Mouse (Mus musculus) megakaryocyte progenitor cell, adult 5-6 weeks (primary cell): Measurements from ENCODE around the gene B3galt4. TPM values are rescaled to one million over a fixed set of nuclear protein-coding genes. Genes with fewer than 3 reads are reported as not detected.
A peak's percentile ranks its signal among the peaks of the same experiment; 100 is the strongest.

Source experiments
- ATAC-seq: replicated peaks from 2 replicates; pipeline ENCODE4 v1.8.0; 2016; ENCODE audit warnings: mild to moderate bottlenecking, moderate TSS enrichment, inconsistent platforms; ENCODE audit not compliant: poor library complexity
- total RNA-seq, 2 experiments: library from RNA; stranded (forward) in 1 of 2; stranded (reverse) in 1 of 2; fragments of 157-497, 149-512 nt in 1 of 2; fragments of 200-1000 nt in 1 of 2; gene quantifications; 2 replicates each; pipeline versions ENCODE4 v1.2.3 to v1.2.4; 2015 to 2017

The B3galt4 gene
- total RNA-seq, 2 experiments from 2014 or later = 1.1 to 5.8 TPM

DNA sequence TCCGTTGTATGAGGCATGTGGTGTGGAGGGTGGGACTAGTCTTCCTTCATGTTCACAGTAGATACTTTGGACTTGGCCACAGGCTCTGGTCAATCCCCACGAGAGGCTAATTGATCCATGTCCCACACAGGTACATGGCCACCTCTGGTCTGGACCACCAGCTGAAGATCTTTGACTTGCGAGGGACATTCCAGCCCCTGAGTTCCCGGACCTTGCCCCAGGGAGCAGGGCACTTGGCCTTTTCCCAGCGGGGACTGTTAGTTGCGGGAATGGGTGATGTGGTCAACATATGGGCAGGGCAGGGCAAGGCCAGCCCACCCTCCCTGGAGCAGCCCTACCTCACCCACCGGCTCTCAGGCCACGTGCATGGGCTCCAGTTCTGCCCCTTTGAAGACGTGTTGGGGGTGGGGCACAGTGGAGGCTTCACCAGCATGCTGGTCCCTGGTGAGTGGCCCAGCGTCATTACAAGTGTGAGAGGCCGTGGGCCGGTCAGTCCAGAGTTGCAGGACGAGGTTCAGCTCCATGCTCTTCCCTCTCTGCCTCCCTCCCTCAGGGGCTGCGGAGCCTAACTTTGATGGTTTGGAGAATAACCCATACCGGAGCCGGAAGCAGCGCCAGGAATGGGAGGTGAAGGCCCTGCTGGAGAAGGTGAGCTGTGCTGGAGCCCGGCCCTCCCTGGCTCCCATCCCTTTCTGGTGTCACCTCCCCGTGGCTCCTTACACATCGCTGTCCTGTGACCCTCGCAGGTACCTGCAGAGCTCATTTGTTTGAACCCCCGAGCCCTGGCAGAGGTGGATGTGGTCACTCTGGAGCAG lies 3.0 kb downstream of the B3galt4 start:
- no peak for ATAC-seq

DNA sequence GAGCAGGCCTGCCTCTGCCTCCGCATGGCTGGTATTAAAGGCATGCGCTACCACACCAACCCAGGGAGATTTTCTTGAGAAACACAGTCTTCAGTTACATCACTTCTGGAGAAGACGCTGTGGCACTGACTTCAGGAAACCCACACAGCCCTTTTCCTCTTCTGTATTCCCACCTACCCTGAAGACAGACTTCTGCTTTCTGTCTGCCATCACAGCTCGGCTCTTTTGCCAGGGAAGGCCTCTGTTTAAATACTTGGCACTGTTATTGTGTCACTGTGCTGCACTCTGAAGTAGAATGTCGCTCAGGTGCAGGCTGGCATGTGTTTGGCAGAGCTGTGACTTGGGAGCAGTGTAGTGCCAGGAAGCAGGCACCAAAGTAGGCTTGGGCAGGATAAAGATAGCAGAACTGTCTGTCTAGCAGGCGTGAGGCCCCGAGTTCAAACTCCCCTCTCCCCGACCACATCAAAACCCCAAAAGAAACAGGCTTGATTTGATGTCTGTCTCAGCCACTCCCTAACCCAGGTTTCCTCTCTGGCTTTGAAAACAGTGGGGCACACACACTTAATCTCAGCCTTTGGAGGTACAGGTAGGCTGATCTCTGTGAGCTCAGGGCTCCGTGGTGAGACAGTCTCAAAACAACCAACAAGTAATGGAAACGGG lies 3.7 kb downstream of the B3galt4 start:
- peak; percentile 32 for ATAC-seq

DNA sequence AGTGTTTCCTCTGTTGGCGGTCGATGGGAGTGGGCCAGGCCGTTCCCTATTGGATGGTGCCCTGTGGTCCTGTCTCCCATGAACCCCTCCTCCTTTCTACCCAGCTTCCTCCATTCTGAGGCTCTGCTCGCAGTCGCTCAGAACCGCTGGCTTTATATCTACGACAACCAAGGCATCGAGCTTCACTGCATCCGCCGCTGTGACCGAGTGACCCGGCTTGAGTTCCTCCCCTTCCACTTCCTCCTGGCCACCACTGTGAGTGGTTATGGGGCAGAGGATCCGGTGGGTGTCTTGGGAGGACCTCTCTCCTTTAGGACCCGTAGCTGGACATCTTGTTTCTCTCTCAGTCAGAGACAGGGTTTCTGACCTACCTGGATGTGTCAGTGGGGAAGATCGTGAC lies 7.8 kb downstream of the B3galt4 start:
- no peak for ATAC-seq

DNA sequence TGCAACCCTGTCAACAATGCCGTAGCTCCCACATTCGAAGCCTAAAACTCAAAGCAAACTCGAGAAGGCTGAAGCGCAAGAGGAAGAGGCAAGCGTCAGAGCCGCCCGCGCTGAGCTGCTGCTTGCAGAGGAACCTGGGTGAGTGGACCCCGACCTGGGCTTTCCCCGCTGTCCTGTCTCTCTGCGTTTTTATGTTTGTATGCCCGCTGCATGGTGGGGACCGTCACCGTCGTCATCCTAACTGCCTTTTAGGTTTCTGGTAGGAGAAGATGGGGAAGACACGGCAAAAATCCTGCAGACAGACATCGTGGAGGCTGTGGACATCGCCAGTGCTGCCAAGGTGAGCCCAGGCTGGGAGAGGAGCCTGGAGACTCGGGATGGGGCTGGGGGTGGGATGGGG lies 9.9 kb downstream of the B3galt4 start:
- no peak for ATAC-seq

DNA sequence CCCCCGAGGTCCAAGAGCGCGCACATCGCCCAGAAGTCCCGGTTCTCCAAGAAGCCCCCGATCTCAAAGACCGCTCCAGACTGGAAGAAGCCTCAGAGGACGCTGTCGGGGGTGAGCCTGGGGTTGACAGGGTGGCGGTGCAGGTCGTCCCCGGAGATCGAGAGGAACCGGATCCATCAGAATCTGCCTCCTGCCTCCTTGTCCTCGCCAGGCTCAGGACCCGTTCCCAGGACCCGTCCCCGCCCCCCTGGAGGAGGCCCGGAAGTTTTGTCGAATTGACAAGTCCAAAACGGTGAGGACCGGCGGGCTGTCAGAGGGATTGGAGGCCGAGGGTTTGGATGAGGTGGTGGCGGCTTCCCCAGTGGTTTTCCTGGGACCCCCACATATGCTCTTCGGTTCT lies 10.3 kb downstream of the B3galt4 start:
- no peak for ATAC-seq

DNA sequence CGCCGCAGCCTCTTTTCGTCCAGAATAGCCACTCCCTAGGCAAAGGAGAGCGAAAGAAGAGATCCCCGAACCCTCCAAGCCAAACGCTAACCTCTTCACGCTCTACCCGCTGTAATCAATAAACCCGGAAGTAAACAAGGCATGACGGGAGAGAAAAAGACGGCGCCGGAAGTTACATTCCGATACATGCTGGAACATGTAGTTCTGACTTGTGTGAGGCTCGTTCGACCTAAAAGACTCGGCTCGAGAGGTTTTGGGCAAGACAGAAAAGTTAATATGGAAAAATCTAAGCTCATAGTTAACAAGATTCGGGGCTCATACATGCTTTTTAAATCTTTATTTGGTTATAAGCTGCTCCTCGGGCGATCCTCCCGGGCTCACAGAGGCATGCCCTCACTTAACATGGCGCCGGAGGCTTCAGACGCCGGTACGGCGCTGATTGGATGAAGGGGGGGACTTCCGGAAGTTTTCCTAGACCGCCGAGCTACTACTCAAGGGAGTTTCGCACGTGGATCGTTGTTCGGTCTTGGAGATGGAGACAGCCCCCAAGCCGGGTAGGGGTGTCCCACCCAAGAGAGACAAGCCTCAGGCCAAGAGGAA lies 11.0 kb downstream of the B3galt4 start, which contains the start of the genes Pfdn6 and Wdr46:
TSS of gene Pfdn6 (minus strand) at position 138 of the 600 bp plus-strand sequence.
TSS of gene Wdr46 (plus strand) at position 455 of the 600 bp plus-strand sequence.
- ATAC-seq = peak; percentile 94

DNA sequence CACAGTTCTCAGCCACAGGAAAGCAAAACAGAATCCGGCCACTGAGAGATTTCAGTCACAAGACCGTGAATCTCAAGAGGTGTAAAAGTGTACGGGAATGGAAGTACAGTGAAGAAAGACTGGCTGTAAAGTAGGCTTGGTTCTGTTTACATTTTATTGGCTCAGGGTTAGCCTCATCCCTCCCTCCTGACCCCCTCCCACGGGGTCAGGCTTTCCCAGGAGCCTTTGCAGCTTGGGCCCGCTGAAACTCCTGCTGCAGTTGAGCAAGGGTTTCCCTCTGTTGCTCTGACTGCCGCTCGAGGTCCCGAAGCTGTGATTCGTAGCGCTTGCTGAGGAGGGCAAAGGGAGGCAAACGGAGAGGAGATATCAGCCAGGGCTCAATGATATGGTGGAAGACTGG lies 12.5 kb downstream of the B3galt4 start:
- ATAC-seq = no peak

DNA sequence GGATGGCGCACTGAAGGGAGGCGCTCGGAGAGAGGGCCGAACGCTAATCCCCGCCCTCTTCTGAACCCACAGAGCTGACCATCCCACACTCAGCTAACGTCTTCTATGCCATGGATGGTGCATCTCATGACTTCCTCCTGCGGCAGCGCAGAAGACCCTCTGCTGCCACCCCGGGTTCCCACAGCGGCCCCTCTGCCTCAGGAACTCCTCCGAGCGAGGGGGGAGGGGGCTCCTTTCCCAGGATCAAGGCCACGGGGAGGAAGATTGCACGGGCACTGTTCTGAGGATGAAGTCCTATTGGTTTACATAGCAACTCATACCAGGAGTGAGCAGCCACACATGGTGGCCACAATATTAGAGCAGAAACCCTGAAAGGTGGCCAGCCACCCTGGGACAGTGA lies 14.3 kb downstream of the B3galt4 start:
- ATAC-seq = no peak

DNA sequence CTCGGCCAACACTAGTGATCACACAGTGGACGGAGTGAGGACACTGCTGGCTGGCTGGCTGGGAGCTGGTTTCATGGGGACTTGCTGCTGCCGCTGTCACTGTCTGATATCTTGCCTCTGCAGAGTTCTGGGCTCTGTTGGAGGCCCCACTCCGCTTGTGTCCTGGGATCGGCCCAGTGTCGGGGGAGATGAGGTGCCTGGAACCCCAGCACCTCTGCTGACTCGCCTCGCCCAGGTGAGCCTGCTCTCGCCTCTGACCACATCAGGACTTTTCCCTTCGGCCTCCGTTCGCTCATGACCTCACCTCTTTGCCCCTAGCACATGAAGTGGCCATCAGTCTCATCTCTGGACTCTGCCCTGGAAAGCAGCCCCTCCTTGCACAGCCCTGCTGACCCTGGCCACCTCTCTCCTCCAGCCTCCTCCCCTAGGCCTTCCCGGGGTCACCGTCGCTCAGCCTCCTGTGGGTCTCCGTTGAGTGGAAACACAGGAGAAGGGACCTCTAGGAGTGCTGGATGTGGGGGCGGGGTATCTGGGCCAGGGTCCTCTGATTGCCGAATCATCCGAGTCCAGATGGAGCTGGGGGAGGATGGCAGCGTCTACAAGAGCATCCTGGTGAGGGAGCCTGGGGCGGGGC lies 15.7 kb downstream of the B3galt4 start:
- ATAC-seq = no peak

DNA sequence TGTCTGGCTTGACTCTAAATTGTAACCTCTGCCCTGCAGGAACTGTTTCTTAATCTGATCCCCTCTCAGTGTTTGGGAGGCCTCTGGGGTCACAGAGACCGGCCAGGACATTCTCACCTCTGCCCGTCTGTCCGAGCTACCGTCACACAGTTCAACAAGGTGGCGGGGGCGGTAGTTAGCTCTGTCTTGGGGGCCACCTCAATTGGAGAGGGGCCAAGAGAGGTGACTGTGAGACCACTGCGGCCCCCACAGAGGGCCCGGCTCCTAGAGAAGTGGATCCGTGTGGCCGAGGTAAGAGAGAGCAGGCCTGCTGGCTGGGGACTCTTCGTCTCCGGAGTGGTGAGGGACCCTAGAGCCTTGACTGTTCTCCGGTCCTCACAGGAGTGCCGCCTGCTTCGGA lies 18.3 kb downstream of the B3galt4 start:
- no peak for ATAC-seq

DNA sequence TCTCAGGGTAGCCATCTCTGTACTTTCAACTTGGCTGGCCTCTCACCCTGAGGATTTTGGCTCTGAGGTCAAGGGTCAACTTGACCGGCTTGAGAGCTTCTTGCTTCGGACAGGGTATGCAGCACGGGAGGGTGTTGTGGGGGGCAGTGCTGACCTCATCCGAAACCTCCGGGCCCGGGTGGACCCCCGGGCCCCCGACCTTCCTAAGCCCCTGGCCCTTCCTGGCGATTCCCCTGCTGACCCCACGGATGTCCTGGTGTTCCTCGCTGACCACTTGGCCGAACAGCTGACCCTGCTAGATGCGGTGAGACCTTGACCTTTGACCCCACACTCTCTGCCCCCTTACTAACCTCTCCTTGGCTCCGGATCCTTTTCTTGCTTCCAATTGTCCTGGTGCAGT lies 18.8 kb downstream of the B3galt4 start:
- no peak for ATAC-seq

DNA sequence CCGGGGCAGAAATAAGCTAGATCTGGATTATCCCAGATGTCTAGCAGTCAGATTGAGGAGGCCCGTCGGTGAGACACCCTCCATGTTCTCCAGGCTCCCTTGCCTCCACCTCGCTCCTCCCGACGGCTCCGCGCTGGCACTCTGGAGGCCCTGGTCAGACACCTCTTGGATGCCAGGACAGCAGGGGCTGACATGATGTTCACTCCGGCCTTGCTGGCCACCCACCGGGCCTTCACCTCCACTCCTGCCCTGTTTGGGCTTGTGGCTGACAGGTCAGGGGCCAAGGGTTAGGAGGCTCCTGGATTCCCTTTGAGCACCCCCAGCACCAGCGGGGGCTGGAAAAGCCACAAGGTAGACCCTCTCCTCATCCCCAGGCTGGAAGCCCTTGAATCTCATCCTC lies 19.3 kb downstream of the B3galt4 start:
- ATAC-seq = no peak

DNA sequence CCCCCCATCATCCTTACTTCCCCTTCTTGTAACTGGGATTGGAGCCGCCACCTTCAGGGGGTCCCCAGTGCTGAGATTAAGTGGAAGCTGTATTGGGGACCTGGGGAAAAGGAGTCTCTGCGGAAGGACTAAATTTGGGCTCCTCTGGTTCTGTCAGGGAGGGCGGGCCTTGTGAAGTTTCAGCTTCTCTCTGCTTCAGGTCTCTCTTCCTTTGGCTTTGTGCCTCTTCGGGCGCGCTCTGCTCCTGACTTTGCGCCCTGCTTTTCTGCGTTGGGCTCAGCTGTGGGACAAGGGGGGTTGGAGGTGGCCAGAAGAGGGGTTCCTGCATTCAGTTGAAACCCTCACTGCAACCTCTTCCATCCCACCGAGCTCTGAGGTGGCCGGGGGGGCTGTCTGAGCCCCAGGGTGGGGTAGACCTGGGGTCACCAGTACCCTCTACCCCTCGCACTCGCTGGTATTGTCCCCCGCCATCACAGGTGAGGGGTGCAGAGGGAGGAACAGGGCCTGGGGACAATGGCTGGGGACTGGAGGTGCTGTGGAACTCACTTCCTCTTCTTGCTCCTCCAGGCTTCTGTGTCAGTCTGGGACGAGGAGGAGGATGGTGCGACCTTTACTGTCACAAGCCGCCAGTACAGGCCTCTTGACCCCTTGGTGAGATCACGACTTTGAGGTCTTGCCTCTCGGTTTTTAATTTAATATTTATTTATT lies 20.0 kb downstream of the B3galt4 start:
- ATAC-seq = no peak

DNA sequence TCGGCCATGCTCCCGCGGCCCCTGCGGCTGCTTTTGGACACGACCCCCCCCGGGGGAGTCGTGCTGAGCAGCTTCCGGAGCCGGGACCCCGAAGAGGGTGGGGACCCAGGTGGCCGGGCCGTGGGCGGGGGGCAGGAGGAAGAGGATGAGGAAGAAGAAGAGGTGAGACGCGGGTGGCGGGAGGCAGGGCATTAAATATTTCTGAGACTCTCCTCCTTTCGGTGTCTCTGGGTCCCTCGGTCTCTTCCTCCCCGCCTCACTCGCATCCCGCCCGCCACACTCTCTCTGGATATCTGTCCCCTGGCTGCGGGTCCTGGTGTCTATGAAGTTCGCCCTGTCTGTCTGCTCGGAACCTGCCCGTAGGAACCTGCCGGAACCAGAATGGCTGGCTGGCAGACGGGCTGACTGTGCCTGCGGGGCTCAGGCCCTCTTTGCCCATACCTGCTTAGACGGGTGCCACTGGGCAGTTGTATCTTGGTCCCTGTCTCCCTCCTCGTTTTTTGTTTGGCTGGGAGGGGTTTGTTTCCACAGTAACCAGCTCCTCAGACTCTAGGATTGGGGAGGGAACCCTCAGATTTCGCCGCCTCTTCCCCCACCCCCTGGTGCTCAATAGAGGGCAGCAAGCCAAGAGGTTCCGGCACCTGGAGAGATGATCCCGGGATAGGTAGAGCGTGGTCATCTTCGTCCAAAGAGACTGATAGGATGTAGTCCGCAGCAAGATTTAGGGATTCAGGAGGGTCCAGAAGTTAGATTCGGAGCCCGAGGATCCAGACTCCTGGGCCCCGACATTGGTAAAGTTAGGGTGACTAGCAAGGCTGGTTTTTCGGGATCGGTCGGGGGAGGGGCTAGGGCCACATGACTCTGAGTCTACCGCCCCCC lies 20.8 kb downstream of the B3galt4 start:
- ATAC-seq = peak; percentile 27

DNA sequence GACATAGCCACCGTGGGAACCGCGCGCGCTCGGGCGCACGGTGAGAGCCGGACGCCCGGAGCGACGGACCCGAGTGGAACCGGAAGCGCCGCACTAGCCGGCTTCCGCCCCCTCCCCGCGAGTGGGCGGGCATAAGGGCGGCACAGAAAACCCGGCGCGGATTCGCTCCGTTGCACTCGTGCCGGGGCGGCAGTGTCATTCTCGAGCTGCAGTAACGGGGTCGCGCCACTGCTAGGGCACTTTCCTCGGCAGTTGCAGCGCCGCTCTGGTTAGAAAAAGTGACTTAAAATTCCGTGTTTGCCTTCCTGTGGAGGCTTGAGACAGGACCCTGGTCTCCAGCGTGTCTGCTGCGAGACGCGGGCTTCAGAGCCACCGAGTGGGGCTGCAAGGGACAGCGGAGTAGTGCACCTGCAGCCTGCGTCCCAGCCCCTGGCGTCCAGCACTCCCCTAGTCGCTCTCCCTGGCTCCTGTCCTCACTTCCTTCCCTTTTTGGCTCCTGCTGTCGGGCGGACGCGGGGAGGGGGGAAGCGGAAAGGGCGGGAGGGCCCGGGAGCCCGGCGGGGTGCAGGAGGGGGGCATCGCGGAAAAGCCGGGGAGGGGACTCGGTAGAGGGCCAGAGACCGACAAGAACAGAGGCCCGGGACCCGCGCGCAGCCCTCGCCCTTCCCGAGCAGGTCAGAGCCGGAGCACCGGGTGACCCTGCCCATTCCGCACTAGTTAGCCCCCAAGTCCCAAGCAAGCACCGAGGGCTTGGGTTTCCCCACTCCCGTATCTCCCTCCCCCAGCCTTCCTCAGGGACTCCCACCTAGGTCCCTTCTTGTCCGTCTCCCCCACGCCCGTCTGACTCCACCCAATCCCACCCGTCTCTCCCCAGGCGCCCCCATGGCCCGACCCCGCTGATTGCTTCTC lies 21.7 kb downstream of the B3galt4 start, which contains the start of gene Rgl2:
TSS of gene Rgl2 (plus strand) at position 173 of the 909 bp plus-strand sequence.
- ATAC-seq = peak; percentile 74

DNA sequence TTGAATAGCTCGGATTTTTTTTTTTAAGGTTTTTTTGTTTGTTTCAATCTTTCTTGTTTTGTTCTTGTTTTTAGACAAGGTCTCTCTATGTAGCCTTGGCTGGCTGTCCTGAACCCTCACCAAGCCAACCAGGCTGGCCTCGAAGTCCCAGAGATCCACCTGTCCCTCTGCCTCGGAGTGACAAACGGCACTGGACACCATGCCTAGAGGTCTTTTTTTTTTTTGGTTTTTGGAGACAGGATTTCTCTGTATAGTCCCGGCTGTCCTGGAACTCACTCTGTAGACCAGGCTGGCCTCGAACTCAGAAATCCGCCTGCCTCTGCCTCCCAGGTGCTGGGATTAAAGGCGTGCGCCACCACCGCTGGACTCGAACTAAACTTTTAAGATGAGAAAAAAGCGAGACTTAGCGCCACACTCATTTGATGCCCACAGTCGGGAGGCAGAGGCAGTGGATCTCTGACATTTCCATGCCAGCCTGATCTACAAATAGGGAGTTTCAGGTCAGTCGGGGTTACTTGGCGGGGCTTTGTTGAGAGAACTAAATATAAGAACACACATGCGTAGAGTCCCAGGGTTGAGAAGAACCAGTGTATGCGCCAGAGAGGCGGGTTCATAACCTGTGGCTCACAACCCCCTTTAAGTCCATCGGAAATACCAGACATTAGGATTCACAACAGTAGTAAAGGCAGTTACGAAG lies 22.9 kb downstream of the B3galt4 start:
- no peak for ATAC-seq

DNA sequence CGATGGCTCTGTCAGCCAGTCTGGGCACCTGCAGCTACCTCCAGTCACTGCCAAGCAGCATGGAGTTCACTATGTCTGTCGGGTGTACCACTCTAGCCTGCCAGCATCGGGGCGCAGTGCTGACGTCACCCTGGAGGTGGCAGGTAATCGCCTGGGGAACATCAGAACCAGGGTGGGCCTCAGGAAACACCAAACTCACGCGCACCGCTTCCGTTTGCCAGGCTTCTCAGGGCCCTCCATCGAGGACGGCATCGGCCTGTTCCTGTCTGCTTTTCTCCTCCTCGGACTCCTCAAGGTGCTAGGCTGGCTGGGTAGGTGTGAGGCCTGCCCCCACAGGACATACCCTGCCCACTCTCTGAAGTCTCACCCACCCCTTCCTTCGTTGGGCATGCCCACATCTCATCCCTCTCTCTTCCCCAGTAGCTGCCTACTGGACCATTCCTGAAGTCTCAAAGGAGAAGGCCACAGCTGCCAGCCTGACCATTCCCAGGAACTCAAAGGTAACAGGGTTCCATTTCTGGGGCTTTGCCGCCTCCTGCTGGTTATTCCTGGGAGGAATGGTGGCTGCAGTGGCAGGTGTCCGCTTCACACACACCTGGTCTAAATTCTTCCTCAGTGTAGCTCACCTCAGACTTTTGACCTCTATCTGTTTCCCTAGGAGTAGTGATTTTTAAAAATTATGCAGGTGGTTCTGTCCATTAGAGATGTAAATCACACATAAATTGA lies 24.9 kb downstream of the B3galt4 start:
- no peak for ATAC-seq
